Mouse (Mus musculus): ENCODE data around the gene Smpd3. TPM values are rescaled to one million over a fixed set of nuclear protein-coding genes. Genes with fewer than 3 reads are reported as not detected.

The Smpd3 gene
- polyA plus RNA-seq (2015; fragmentation: Nextera tagmentation; extraction: Ambion mirVana): 60.0 and 65.7 TPM in 2 replicates

- no peaks in the 10 kb centered on the region for H3K9me3 ChIP-seq
- H3K9ac ChIP-seq: peak within 1 kb of the TSS; percentile 78
- ATAC-seq (replicated peaks): peak; percentile 98
- peaks cover 33% of the 10 kb centered on the region for H3K4me1 ChIP-seq
- peak within 1 kb of the TSS; percentile 90 for H3K27ac ChIP-seq
- H3K4me3 ChIP-seq: peak within 1 kb of the TSS; percentile 87
- peak within 1 kb of the TSS; percentile 58 for H3K4me2 ChIP-seq
- WGBS: under 1% methylated on average over 45 of the region's 45 CpGs
- no peaks in the 10 kb centered on the region for H3K27me3 ChIP-seq (replicated peaks)
- no peaks in the 10 kb centered on the region for H3K36me3 ChIP-seq (replicated peaks)
Measured at GRCm38 (mm10) chr8:106337852-106338521, at the start of gene Smpd3. TSS of gene Smpd3 (minus strand) at chr8:106337988.

DNA sequence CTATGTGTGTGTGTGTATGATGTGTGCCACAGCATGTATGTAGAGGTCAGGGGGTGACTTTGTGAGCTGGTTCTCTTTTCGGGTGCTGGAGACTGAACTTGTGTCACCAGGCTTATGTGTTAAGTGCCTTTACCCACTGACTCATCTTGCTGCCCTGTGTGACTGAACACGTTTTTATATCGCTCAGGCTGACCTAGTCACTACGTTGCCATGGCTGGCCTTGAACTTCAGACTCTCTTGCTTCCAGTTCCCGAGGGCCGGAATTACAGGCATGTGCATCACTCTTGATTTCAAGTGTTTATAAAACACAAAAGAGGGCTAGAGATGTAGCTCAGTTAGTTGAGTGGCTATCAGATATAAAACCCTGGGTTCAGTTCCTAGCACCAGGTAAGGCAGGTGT, 43.2 kb upstream of the Smpd3 start:
- no peaks in the 10 kb centered on the region for H3K36me3 ChIP-seq (replicated peaks)
- H3K9me3 ChIP-seq: no peaks in the 10 kb centered on the region
- ATAC-seq (replicated peaks): no peak
- H3K27me3 ChIP-seq (replicated peaks): no peaks in the 10 kb centered on the region
- no peak overlapping the region for H3K4me2 ChIP-seq
- no peak overlapping the region for H3K9ac ChIP-seq
- H3K27ac ChIP-seq: no peak overlapping the region
- 89% methylated on average over 6 of the region's 6 CpGs for WGBS
- H3K4me1 ChIP-seq: 0 out of 2 replicates have a peak, but pooled peaks cover 3% of the 10 kb centered on the region
- H3K4me3 ChIP-seq: no peak overlapping the region

- Histone ChIP-seq H3K4me2 (no peak overlapping the region), H3K27ac (no peak overlapping the region), H3K9ac (no peak overlapping the region), H3K4me3 (no peak overlapping the region), H3K36me3 (replicated peaks) (no peaks in the 10 kb centered on the region), H3K4me1 (0 out of 2 replicates have a peak, but pooled peaks cover 3% of the 10 kb centered on the region), H3K9me3 (no peaks in the 10 kb centered on the region), H3K27me3 (replicated peaks) (no peaks in the 10 kb centered on the region)
- no peak for ATAC-seq (replicated peaks)
- 88% methylated on average over 5 of the region's 5 CpGs for WGBS
Measured at GRCm38 (mm10) chr8:106379357-106379756, 41.6 kb upstream of the Smpd3 start.

DNA sequence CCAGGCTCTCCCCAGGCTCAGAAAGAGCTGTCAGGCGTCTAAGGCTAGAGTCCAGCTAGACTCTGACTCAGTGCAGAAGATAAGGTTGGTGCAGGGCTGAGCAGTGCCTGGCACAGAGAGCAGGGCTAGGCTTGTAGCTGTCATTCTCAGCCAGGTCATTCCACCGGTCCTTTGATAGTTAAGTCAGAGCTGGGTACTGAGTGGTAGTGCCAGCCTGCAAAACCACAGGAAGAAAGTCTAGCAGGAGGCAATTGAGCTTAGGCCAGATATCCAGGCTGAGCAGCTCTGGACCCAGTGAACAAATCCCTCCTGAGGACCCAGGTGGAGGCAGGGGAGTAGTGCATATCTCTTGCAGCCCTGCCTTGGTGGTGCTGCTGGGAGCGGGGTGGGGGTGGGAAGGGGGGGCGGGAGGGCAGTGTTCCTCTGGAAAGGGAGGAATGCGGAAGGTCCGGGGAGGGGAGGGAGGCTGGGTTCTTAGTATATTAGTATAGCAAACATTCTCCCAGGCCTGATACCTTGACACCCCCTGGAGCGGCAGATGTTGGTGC, 40.8 kb upstream of the Smpd3 start:
- no peaks in the 10 kb centered on the region for H3K9me3 ChIP-seq
- H3K36me3 ChIP-seq (replicated peaks): no peaks in the 10 kb centered on the region
- 67% methylated on average over 7 of the region's 7 CpGs for WGBS
- H3K27me3 ChIP-seq (replicated peaks): no peaks in the 10 kb centered on the region
- no peak overlapping the region for H3K9ac ChIP-seq
- no peak overlapping the region for H3K4me2 ChIP-seq
- H3K4me1 ChIP-seq: 0 out of 2 replicates have a peak, but pooled peaks cover 3% of the 10 kb centered on the region
- no peak for ATAC-seq (replicated peaks)
- no peak overlapping the region for H3K4me3 ChIP-seq
- H3K27ac ChIP-seq: no peak overlapping the region

DNA sequence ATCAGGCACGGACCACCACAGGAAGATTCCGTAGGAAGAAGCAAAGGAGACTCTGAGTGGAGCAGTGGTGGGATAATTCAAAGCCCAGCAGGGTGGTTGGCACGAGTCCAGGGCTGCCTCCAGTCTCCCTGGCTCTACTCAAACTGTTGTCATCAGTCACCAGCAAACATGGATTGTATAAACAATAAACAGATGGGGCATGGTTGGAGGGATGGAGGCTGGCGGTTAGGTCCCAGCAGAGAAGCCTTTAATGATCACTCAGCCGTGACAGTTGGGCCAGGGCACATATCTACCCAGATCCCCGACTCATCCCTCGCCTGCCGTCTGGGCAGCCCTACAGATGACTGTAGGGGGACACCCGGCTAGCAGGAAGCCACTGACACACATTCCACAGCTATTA, 39.1 kb upstream of the Smpd3 start:
- 0 out of 2 replicates have a peak, but pooled peaks cover 3% of the 10 kb centered on the region for H3K4me1 ChIP-seq
- no peaks in the 10 kb centered on the region for H3K36me3 ChIP-seq (replicated peaks)
- no peak overlapping the region for H3K4me3 ChIP-seq
- 22% methylated on average over 9 of the region's 9 CpGs for WGBS
- no peak overlapping the region for H3K27ac ChIP-seq
- no peaks in the 10 kb centered on the region for H3K27me3 ChIP-seq (replicated peaks)
- H3K9ac ChIP-seq: no peak overlapping the region
- H3K4me2 ChIP-seq: no peak overlapping the region
- no peaks in the 10 kb centered on the region for H3K9me3 ChIP-seq
- ATAC-seq (replicated peaks): no peak

- H3K9ac ChIP-seq: no peak overlapping the region
- H3K27ac ChIP-seq: no peak overlapping the region
- H3K9me3 ChIP-seq: no peaks in the 10 kb centered on the region
- 78% methylated on average over 7 of the region's 7 CpGs for WGBS
- no peaks in the 10 kb centered on the region for H3K36me3 ChIP-seq (replicated peaks)
- H3K4me1 ChIP-seq: 0 out of 2 replicates have a peak, but pooled peaks cover 3% of the 10 kb centered on the region
- H3K27me3 ChIP-seq (replicated peaks): no peaks in the 10 kb centered on the region
- ATAC-seq (replicated peaks): no peak
- no peak overlapping the region for H3K4me2 ChIP-seq
- no peak overlapping the region for H3K4me3 ChIP-seq
Measured at GRCm38 (mm10) chr8:106375957-106376356, 38.2 kb upstream of the Smpd3 start.

DNA sequence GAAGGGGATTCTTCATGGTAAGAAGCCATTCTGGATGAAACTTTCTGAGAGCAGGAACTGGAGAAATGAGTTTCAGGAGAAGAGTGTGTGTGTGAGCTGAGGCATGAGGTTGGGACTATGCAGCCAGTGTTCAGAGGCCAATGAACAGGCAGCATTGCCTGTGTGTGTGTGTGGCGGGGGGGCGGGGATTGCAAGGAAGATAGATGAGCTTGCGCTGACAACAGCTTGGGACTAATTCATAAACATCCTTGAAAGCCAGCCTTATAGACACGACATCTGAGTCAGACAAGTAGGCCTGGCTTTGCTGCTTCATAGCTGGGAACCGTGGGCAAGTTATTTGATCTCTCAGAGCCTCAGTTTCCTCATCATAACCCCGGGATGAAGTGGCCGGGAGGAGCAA, 31.3 kb upstream of the Smpd3 start:
- no peaks in the 10 kb centered on the region for H3K36me3 ChIP-seq (replicated peaks)
- no peak overlapping the region for H3K9ac ChIP-seq
- no peaks in the 10 kb centered on the region for H3K4me1 ChIP-seq
- H3K9me3 ChIP-seq: no peaks in the 10 kb centered on the region
- H3K27me3 ChIP-seq (replicated peaks): no peaks in the 10 kb centered on the region
- no peak overlapping the region for H3K27ac ChIP-seq
- H3K4me3 ChIP-seq: no peak overlapping the region
- ATAC-seq (replicated peaks): no peak
- no peak overlapping the region for H3K4me2 ChIP-seq
- WGBS: 89% methylated on average over 7 of the region's 7 CpGs

DNA sequence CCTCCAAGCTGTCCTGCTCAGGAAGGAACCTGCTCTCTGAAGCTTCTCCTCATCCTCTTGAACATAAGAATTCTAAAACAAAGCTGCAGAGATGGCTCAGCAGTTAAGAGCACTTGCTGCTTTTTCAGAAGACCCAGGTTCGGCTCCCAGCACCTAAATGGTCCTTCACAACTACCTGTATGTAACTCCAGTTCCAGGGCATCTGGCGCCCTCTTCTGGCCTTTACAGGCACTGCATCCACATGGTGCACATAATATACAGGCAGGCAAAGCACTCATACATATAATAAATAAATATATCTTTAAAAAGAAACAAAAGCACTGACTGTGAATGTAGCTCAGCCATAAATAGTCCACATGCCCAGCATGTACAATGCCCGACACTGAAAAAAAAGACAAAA, 30.7 kb upstream of the Smpd3 start:
- ATAC-seq (replicated peaks): no peak
- Histone ChIP-seq H3K4me1 (no peaks in the 10 kb centered on the region), H3K9me3 (no peaks in the 10 kb centered on the region), H3K36me3 (replicated peaks) (no peaks in the 10 kb centered on the region), H3K9ac (no peak overlapping the region), H3K27me3 (replicated peaks) (no peaks in the 10 kb centered on the region), H3K4me2 (no peak overlapping the region), H3K27ac (no peak overlapping the region), H3K4me3 (no peak overlapping the region)
- 75% methylated on average over 3 of the region's 3 CpGs for whole genome bisulfite sequencing

DNA sequence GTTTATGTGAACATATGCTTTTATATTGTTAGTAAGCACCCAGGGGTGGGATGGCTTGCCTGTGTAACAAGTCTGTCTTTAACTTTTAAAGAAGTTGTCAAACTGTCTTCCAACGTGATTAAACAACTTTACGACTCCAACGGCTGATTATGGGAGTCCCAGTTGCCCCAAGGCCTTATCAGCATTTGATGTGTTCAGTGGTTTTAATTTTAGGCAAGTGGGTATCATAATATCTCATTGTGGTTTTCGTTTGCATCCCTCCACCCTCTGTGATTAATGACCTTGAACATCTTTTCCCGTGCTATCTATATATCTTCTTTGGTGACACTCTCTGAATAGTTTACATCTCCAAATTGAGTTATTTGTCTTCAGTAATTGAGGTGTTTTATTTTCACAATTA, 27.0 kb upstream of the Smpd3 start:
- Histone ChIP-seq H3K9ac (no peak overlapping the region), H3K27ac (no peak overlapping the region), H3K36me3 (replicated peaks) (no peaks in the 10 kb centered on the region), H3K9me3 (no peaks in the 10 kb centered on the region), H3K4me1 (no peaks in the 10 kb centered on the region), H3K4me2 (no peak overlapping the region), H3K4me3 (no peak overlapping the region), H3K27me3 (replicated peaks) (no peaks in the 10 kb centered on the region)
- no peak for ATAC-seq (replicated peaks)
- WGBS: 86% methylated on average over 5 of the region's 5 CpGs

DNA sequence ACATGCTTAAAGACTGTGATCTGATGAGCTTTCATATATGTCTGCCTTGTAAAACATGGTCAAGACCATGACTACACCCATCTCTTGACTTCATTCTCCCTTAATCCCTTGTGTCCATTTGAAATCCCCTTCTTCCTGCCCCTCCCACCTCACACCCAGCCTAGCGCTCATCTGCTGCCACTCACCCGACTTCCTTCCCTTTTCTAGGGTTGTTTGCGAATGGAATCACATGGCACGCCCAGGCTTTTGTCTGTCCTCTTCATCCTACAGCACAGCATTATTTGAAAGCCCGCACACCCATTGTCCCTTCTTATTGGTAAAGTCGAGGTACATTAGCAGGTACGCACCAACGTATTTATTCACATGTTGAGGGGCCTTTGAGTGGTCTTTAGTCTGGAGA, 26.5 kb upstream of the Smpd3 start:
- no peak for ATAC-seq (replicated peaks)
- no peak overlapping the region for H3K9ac ChIP-seq
- H3K27me3 ChIP-seq (replicated peaks): no peaks in the 10 kb centered on the region
- no peaks in the 10 kb centered on the region for H3K9me3 ChIP-seq
- no peaks in the 10 kb centered on the region for H3K36me3 ChIP-seq (replicated peaks)
- no peak overlapping the region for H3K4me2 ChIP-seq
- no peak overlapping the region for H3K4me3 ChIP-seq
- H3K4me1 ChIP-seq: no peaks in the 10 kb centered on the region
- 64% methylated on average over 8 of the region's 8 CpGs for WGBS
- no peak overlapping the region for H3K27ac ChIP-seq

DNA sequence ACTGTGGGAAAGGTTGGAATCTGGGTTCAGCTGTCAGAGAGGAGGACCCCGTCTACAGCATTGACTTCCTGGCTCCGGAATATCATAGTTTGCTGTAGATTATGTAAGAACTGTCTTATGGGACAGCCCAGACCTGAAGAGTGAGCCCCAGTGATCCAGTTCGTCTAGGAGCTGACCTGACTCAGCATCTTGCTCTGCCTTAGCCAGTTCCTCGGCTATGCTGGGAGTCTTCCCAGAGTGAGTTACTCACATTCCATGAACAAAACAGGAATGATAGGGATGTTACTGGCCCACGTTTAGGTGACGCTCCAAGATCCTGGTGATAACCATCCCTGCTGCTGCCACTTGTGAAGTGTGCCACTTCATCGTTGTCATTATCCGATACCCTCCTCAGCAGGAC, 25.5 kb upstream of the Smpd3 start:
- H3K9ac ChIP-seq: no peak overlapping the region
- H3K4me1 ChIP-seq: no peaks in the 10 kb centered on the region
- H3K9me3 ChIP-seq: no peaks in the 10 kb centered on the region
- H3K4me2 ChIP-seq: no peak overlapping the region
- no peak overlapping the region for H3K4me3 ChIP-seq
- WGBS: 89% methylated on average over 8 of the region's 8 CpGs
- no peaks in the 10 kb centered on the region for H3K27me3 ChIP-seq (replicated peaks)
- H3K36me3 ChIP-seq (replicated peaks): no peaks in the 10 kb centered on the region
- no peak overlapping the region for H3K27ac ChIP-seq
- no peak for ATAC-seq (replicated peaks)

GRCm38 (mm10) chr8:106359650-106360338, 22.0 kb upstream of the Smpd3 start:
- WGBS: 73% methylated on average over 4 of the region's 4 CpGs
- no peak for ATAC-seq (replicated peaks)
- H3K4me3 ChIP-seq: no peak overlapping the region
- H3K4me1 ChIP-seq: no peaks in the 10 kb centered on the region
- no peak overlapping the region for H3K9ac ChIP-seq
- no peaks in the 10 kb centered on the region for H3K27me3 ChIP-seq (replicated peaks)
- H3K9me3 ChIP-seq: no peaks in the 10 kb centered on the region
- H3K4me2 ChIP-seq: no peak overlapping the region
- H3K27ac ChIP-seq: no peak overlapping the region
- no peaks in the 10 kb centered on the region for H3K36me3 ChIP-seq (replicated peaks)
